Mouse (Mus musculus): ENCODE results near the gene Tmem9. TPM values are rescaled to one million over a fixed set of nuclear protein-coding genes. Genes with fewer than 3 reads are reported as not detected.
A peak's percentile ranks its signal among the peaks of the same experiment; 100 is the strongest.

Gene Tmem9
- polyA plus RNA-seq, 1 experiment from 2014 or later: 93.3 TPM

DNA sequence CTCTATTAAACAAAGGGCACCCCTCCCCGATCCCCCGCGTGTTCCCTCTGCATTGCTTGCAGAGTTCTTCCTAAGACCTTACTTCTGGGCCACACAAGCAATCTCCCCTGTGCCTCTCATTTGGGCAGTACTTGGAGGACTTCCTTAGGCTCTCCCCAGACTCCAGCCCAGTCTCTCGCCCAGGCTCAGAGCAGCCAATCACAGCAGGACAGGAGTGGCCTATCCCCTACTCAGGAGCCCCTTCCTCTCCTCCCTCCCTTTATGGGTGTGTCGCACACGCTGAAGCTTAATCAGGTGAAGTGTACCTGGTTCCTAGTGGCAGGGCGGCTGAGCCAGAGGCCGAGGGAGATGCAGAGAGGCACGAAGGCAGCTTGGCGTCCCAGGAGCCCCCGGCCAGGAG lies 32.5 kb downstream of the Tmem9 start:
- Histone ChIP-seq H3K27ac (replicated peaks; ENCODE audit: low read depth, low read length) (no peak overlapping the region), H3K9ac (ENCODE audit: low read depth, low read length) (no peak overlapping the region), H3K4me2 (ENCODE audit: low read depth, low read length) (no peak overlapping the region), H3K27me3 (replicated peaks; ENCODE audit: control insufficient read depth, insufficient read depth, low read length) (no peaks in the 10 kb centered on the region), H3K4me1 (ENCODE audit: control insufficient read depth, insufficient read depth, low read length) (0 out of 2 replicates have a peak, but pooled peaks cover 6% of the 10 kb centered on the region), H3K9me3 (ENCODE audit: control insufficient read depth, low read length) (no peaks in the 10 kb centered on the region), H3K36me3 (ENCODE audit: control insufficient read depth, insufficient read depth, low read length) (peaks cover 4% of the 10 kb centered on the region), H3K4me3 (ENCODE audit: low read depth, low read length) (no peak overlapping the region)
- 16% methylated on average over 11 of the region's 11 CpGs for WGBS
- ATAC-seq (ENCODE audit: low read depth): peak; percentile 84
- DNase-seq (ENCODE audit: low spot score): peak; percentile 66

DNA sequence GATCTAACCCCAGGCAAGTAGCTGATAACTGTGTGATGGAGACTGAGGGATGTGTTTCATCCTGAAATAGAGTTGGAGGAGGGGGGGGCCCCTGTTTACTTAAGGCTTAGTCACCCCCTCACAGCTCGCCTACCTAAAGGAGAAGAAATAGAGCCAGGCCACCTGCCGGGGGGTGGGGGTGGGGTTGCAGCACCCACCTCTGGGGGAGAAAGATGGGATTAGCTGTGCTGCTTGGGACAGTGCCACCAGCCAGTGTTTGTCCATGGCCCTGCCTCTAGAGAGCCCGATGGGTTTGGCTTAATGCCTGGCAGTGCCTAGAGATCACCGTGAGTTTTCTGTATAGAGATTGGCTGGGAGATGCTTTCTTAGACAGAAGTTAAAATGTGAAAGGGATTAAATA lies 32.9 kb downstream of the Tmem9 start:
- Histone ChIP-seq H3K9me3 (ENCODE audit: control insufficient read depth, low read length) (no peaks in the 10 kb centered on the region), H3K27me3 (replicated peaks; ENCODE audit: control insufficient read depth, insufficient read depth, low read length) (no peaks in the 10 kb centered on the region), H3K27ac (replicated peaks; ENCODE audit: low read depth, low read length) (no peak overlapping the region), H3K36me3 (ENCODE audit: control insufficient read depth, insufficient read depth, low read length) (no peaks in the 10 kb centered on the region), H3K4me2 (ENCODE audit: low read depth, low read length) (no peak overlapping the region), H3K4me3 (ENCODE audit: low read depth, low read length) (no peak overlapping the region), H3K9ac (ENCODE audit: low read depth, low read length) (peak overlapping the region; percentile 40; the same call in 1 of the 2 replicates), H3K4me1 (ENCODE audit: control insufficient read depth, insufficient read depth, low read length) (0 out of 2 replicates have a peak, but pooled peaks cover 6% of the 10 kb centered on the region)
- WGBS: 15% methylated on average over 4 of the region's 4 CpGs
- ATAC-seq (ENCODE audit: low read depth) (peak; percentile 53), DNase-seq (ENCODE audit: low spot score) (no peak)

- Histone ChIP-seq H3K27ac (replicated peaks; ENCODE audit: low read depth, low read length) (no peak overlapping the region), H3K27me3 (replicated peaks; ENCODE audit: control insufficient read depth, insufficient read depth, low read length) (peaks cover 24% of the 10 kb centered on the region), H3K9me3 (ENCODE audit: control insufficient read depth, low read length) (no peaks in the 10 kb centered on the region), H3K36me3 (ENCODE audit: control insufficient read depth, insufficient read depth, low read length) (no peaks in the 10 kb centered on the region), H3K4me3 (ENCODE audit: low read depth, low read length) (no peak overlapping the region), H3K4me2 (ENCODE audit: low read depth, low read length) (no peak overlapping the region), H3K4me1 (ENCODE audit: control insufficient read depth, insufficient read depth, low read length) (peaks cover 3% of the 10 kb centered on the region; the same call in 1 of the 2 replicates), H3K9ac (ENCODE audit: low read depth, low read length) (no peak overlapping the region)
- DNase-seq (ENCODE audit: low spot score) (peak; percentile 59), ATAC-seq (ENCODE audit: low read depth) (no peak)
- WGBS: 12% methylated on average over 4 of the region's 4 CpGs
Measured at GRCm38 (mm10) chr1:136045774-136046173, 37.8 kb downstream of the Tmem9 start.

DNA sequence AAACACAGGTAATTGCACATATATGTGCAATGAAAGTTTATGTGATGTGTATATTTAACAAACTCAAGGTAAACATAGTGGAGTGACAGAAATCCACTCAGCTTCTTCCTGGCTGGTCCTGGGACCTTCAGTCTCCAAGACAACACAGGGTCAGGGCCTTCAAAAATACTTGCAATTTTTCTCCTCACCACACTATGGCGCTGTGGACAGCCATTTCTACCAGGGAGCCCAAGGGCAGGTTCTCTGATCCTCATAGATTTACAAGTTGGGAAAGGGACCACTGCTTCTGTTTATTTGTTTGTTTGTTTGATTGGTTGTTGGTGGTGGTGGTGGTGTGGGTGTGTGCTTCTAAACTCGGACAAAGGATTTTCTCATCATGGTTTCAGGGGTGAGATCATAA lies 39.5 kb downstream of the Tmem9 start:
- 4% methylated on average over 2 of the region's 2 CpGs for WGBS
- no peak for ATAC-seq (ENCODE audit: low read depth)
- DNase-seq (ENCODE audit: low spot score): no peak
- H3K4me3 ChIP-seq (ENCODE audit: low read depth, low read length): no peak overlapping the region
- no peak overlapping the region for H3K27ac ChIP-seq (replicated peaks; ENCODE audit: low read depth, low read length)
- no peaks in the 10 kb centered on the region; the same call in 1 of the 2 replicates for H3K4me1 ChIP-seq (ENCODE audit: control insufficient read depth, insufficient read depth, low read length)
- no peak overlapping the region for H3K4me2 ChIP-seq (ENCODE audit: low read depth, low read length)
- no peaks in the 10 kb centered on the region for H3K36me3 ChIP-seq (ENCODE audit: control insufficient read depth, insufficient read depth, low read length)
- no peaks in the 10 kb centered on the region for H3K9me3 ChIP-seq (ENCODE audit: control insufficient read depth, low read length)
- H3K9ac ChIP-seq (ENCODE audit: low read depth, low read length): no peak overlapping the region
- peaks cover 35% of the 10 kb centered on the region for H3K27me3 ChIP-seq (replicated peaks; ENCODE audit: control insufficient read depth, insufficient read depth, low read length)

GRCm38 (mm10) chr1:136047894-136048293 lies 39.9 kb downstream of the Tmem9 start:
- no peak for DNase-seq (ENCODE audit: low spot score)
- Histone ChIP-seq H3K4me1 (ENCODE audit: control insufficient read depth, insufficient read depth, low read length) (no peaks in the 10 kb centered on the region; the same call in 1 of the 2 replicates), H3K9ac (ENCODE audit: low read depth, low read length) (no peak overlapping the region), H3K4me3 (ENCODE audit: low read depth, low read length) (no peak overlapping the region), H3K27me3 (replicated peaks; ENCODE audit: control insufficient read depth, insufficient read depth, low read length) (peaks cover 39% of the 10 kb centered on the region), H3K27ac (replicated peaks; ENCODE audit: low read depth, low read length) (no peak overlapping the region), H3K4me2 (ENCODE audit: low read depth, low read length) (no peak overlapping the region), H3K9me3 (ENCODE audit: control insufficient read depth, low read length) (no peaks in the 10 kb centered on the region), H3K36me3 (ENCODE audit: control insufficient read depth, insufficient read depth, low read length) (no peaks in the 10 kb centered on the region)
- ATAC-seq (ENCODE audit: low read depth): no peak
- WGBS: 72% methylated on average over 9 of the region's 9 CpGs

DNA sequence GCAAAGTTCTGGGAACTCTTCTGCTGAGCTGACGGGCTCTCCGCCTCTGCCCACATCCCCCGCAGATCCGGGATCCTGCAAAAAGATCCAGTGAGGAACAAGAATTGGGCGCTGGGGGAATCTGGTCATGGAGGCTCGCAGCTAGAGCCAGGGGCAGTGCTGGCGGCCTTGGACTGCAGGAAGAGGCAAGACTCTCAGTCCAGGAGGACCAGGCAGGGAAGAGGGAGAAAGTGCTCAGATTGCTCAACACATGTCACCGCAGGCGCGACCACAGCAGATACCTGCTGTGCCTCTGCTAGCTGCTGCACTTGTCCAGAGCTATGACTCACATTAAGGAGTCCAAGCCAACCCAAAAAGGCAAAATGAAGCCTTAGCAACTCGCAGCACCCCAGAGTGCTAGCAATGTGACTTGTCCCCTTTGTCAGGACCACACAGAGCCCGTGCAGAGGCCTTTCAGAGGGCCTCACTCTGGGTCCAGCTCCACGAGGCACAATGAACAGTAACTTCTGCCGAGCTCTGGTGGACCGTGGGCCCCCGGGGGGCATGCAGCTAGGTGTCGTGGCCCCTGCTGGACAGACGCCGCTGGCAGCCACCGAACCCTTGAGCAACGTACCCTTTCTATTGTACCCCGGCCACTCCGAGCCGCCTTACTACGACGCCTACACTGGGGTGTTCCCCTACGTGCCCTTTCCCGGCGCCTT lies 42.5 kb downstream of the Tmem9 start, which contains the start of gene Ascl5:
Gene Ascl5 (plus strand): TSS at position 493 of the 701 bp plus-strand sequence.
- Histone ChIP-seq H3K9me3 (ENCODE audit: control insufficient read depth, low read length) (no peaks in the 10 kb centered on the region), H3K4me3 (ENCODE audit: low read depth, low read length) (peak within 1 kb of the TSS; percentile 37), H3K36me3 (ENCODE audit: control insufficient read depth, insufficient read depth, low read length) (no peaks in the 10 kb centered on the region), H3K4me2 (ENCODE audit: low read depth, low read length) (peak within 1 kb of the TSS; percentile 60), H3K27ac (replicated peaks; ENCODE audit: low read depth, low read length) (no peak within 1 kb of the TSS), H3K4me1 (ENCODE audit: control insufficient read depth, insufficient read depth, low read length) (no peaks in the 10 kb centered on the region; the same call in 1 of the 2 replicates), H3K27me3 (replicated peaks; ENCODE audit: control insufficient read depth, insufficient read depth, low read length) (peaks cover 39% of the 10 kb centered on the region), H3K9ac (ENCODE audit: low read depth, low read length) (peak within 1 kb of the TSS; percentile 5; the same call in 1 of the 2 replicates)
- 22% methylated on average over 24 of the region's 29 CpGs for WGBS
- ATAC-seq (ENCODE audit: low read depth) (no peak; the same call in 1 of the 2 replicates), DNase-seq (ENCODE audit: low spot score) (no peak)

- Histone ChIP-seq H3K9me3 (ENCODE audit: control insufficient read depth, low read length) (no peaks in the 10 kb centered on the region), H3K27me3 (replicated peaks; ENCODE audit: control insufficient read depth, insufficient read depth, low read length) (peaks cover 39% of the 10 kb centered on the region), H3K9ac (ENCODE audit: low read depth, low read length) (peak overlapping the region; percentile 5; the same call in 1 of the 2 replicates), H3K4me2 (ENCODE audit: low read depth, low read length) (peak overlapping the region; percentile 60), H3K4me3 (ENCODE audit: low read depth, low read length) (peak overlapping the region; percentile 37), H3K4me1 (ENCODE audit: control insufficient read depth, insufficient read depth, low read length) (no peaks in the 10 kb centered on the region; the same call in 1 of the 2 replicates), H3K36me3 (ENCODE audit: control insufficient read depth, insufficient read depth, low read length) (no peaks in the 10 kb centered on the region), H3K27ac (replicated peaks; ENCODE audit: low read depth, low read length) (no peak overlapping the region)
- DNase-seq (ENCODE audit: low spot score) (peak; percentile 19), ATAC-seq (ENCODE audit: low read depth) (peak; percentile 35; the same call in 1 of the 2 replicates)
- 0% methylated on average over 11 of the region's 36 CpGs for WGBS
Measured at GRCm38 (mm10) chr1:136051013-136051315, 43.0 kb downstream of the Tmem9 start.

DNA sequence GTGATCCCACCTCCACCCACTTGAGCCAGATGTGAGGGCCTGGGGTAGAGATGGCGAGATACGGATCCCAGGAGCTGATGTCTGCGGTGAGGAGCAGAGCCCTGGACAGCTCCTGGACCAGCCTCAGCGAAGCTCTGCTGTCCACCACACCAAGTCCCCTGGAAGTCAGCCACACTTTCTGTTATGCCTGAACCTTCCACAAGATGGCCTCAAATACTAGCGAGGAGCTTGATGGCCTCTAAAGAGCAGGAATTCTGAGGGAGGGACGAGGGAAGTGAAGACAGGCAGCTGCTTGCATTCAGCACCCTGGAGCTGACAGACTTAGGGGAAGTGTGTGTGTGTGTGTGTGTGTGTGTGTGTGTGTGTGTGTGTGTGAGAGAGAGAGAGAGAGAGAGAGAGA lies 43.5 kb downstream of the Tmem9 start:
- Histone ChIP-seq H3K4me2 (ENCODE audit: low read depth, low read length) (peak overlapping the region; percentile 60), H3K4me3 (ENCODE audit: low read depth, low read length) (peak overlapping the region; percentile 37), H3K27me3 (replicated peaks; ENCODE audit: control insufficient read depth, insufficient read depth, low read length) (peaks cover 39% of the 10 kb centered on the region), H3K9ac (ENCODE audit: low read depth, low read length) (peak overlapping the region; percentile 5; the same call in 1 of the 2 replicates), H3K4me1 (ENCODE audit: control insufficient read depth, insufficient read depth, low read length) (no peaks in the 10 kb centered on the region; the same call in 1 of the 2 replicates), H3K27ac (replicated peaks; ENCODE audit: low read depth, low read length) (no peak overlapping the region), H3K36me3 (ENCODE audit: control insufficient read depth, insufficient read depth, low read length) (no peaks in the 10 kb centered on the region), H3K9me3 (ENCODE audit: control insufficient read depth, low read length) (no peaks in the 10 kb centered on the region)
- ATAC-seq (ENCODE audit: low read depth): peak; percentile 85
- WGBS: 0% methylated on average over 6 of the region's 6 CpGs
- peak; percentile 95 for DNase-seq (ENCODE audit: low spot score)

- H3K9ac ChIP-seq (ENCODE audit: low read depth, low read length): no peak within 1 kb of the TSS
- no peak for DNase-seq (ENCODE audit: low spot score)
- H3K4me2 ChIP-seq (ENCODE audit: low read depth, low read length): no peak within 1 kb of the TSS
- WGBS: 25% methylated on average over 11 of the region's 11 CpGs
- no peaks in the 10 kb centered on the region for H3K9me3 ChIP-seq (ENCODE audit: control insufficient read depth, low read length)
- no peaks in the 10 kb centered on the region; the same call in 1 of the 2 replicates for H3K4me1 ChIP-seq (ENCODE audit: control insufficient read depth, insufficient read depth, low read length)
- ATAC-seq (ENCODE audit: low read depth): peak; percentile 39
- H3K36me3 ChIP-seq (ENCODE audit: control insufficient read depth, insufficient read depth, low read length): no peaks in the 10 kb centered on the region
- peaks cover 39% of the 10 kb centered on the region for H3K27me3 ChIP-seq (replicated peaks; ENCODE audit: control insufficient read depth, insufficient read depth, low read length)
- H3K27ac ChIP-seq (replicated peaks; ENCODE audit: low read depth, low read length): no peak within 1 kb of the TSS
- no peak within 1 kb of the TSS for H3K4me3 ChIP-seq (ENCODE audit: low read depth, low read length)
Measured at GRCm38 (mm10) chr1:136052547-136052946, 44.6 kb downstream of the Tmem9 start, which contains the start of gene Cacna1s. Gene Cacna1s (plus strand): TSS chr1:136052750.
